Mouse (Mus musculus) lung, postnatal 36 days (tissue): ENCODE results near the gene Tia1.
"Not testable (repeated sequence)": the region's sequence is repeated elsewhere in the genome, so short reads cannot be mapped to it uniquely, and the experiment has no call there.

Source experiments
- DNase-seq: peaks from one replicate; pipeline ENCODE4 v3.0.0; 2022; ENCODE audit warnings: mixed read lengths

Gene Tia1

DNA sequence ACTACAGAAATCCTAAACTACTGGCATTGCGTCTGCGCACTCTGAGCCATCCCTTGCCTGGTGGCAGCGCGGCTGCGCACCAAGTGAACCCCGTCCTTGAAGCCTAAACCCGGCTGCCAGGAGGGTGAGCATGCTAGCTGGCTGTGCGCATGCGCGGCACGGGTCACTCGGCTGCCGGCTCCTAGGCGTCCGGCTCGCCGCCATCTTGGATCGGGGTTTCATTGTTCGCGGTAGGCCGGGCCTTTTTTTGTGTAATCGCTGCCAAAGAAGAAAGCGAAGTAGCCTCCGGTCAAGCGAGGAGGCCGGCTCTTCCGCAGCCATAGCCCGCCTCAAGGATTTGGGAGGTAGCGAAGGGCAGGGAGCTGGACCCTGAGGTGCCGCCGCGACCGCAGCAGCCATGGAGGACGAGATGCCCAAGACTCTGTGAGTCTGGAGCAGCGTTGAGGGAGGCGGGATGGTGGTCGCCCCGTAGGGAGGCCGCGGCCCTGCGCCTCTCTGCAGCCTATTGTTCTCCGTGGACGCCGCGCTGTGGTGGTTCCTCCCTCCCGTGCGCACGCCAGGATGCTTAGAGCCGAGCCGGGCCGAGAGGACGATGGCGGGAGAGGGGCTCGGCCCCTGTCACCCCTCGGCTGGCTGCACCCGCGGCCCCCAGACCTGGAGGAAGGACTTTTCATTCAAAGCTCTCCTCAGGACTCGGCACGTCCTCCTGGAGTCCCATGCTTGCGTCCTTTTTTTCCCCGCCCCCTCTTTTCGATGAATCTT is at the start of gene Tia1:
Gene Tia1, plus strand, starts transcription at position 120 of the 762 bp plus-strand sequence.
- peak; percentile 97 for DNase-seq

DNA sequence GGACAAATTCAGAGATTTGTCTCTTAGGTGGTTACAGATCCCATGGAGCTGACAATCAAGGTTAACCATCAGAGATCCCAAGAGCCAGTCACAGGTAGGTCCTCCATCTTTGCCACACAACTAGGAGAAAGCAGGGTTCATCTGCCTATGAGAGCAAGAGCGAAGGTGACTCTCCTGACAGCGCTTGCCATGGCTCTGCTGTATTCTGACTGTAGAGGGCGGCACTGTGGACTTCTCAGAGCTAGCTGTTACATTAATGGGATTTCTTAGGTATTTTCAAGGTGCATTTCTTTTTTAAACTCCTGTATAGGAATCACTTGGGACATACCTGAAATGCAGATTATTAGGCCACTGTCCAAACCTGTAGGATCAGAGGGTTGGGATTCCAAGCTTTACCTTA is 49.1 kb upstream of the Tia1 start:
- no peak for DNase-seq

DNA sequence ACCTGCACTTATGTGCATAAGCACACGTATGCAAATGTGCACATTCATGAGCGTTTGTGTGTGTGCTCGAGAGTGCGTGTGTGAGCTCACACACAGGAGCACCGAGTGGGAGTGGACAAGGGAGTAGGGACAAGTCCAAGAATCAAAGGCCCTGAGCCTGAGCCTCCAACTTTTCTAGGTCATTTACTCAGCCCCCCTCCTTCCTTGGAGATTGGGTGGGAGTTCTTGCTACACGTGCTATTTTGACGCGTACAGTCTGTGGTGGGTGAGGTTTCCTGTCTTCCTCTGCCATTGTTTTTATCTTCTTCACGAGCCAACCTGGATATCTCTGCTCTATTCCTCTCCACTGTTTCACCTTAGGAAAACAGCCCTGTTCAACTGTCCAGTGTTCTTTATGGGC is 47.1 kb upstream of the Tia1 start:
- no peak for DNase-seq

DNA sequence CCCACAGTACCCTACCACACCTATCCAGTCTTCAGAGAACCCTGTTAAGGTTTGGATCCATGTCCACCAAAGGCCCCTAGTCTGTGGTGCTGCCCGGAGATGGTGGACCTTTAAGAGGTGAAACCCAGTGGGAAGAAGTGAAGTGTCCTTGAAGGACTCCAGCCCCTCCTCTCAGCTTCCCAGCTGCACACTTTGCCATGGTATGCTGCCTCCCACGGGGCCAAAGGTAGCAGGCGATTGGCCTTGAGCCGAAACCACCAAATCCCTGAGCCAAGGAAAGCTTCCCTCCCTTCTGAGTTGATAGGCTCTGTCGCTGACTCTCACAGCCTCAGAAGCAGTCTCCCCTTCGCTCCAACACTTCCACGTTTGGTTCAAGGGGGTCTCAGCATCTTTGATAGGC is 43.3 kb upstream of the Tia1 start:
- DNase-seq: no peak

DNA sequence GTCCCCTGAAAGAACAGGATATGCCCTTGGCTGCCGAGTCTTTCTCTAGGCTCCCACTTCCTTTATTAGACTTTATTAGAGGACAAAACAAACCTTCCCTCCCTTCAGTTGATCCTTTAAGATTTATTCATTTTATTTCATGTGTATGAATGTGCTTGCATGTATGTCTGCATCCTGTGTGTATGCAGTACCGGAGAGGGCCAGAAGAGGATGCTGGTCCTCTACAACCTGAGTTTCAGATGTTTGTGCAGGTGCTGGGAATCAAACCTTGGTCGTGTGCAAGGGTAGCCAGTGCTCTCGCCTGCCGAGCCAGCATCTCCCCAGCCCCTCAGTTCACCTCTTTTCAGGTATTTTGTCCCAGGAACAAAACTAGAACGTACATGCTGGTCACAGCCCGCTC is 42.6 kb upstream of the Tia1 start:
- DNase-seq: no peak

DNA sequence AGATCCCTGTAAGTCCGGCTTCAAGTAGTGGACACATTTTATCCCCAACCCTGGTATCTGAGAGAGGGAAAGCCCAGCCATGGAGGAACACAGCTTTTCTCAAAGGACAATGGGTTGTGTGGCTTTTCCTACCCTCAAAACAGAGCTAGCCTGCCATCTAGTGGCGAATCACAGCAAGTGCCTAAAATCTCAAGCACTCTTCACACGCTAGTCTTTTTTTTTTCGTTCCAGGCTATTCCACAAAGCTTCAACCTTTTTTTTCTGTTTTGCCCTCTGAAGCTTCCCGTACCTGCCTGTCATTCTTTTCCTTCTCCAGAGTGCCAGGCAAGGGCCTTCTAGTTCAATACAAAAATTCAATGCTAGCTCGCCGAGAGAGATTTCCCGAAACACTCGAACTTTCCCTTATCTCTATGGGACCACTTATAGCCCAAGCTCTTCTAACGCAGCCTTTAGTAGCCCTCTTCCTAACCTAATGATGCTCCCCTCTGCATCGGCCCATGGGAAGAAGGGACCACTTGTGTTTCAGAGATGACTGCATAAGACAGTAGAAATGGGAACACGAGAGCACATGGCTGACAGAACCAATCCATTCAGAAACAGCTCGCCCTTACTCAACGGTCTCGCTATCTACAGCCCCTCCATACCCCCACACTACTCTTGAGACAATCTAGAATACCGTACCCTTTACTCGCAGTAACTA is 39.4 kb upstream of the Tia1 start:
- DNase-seq: peak; percentile 83

DNA sequence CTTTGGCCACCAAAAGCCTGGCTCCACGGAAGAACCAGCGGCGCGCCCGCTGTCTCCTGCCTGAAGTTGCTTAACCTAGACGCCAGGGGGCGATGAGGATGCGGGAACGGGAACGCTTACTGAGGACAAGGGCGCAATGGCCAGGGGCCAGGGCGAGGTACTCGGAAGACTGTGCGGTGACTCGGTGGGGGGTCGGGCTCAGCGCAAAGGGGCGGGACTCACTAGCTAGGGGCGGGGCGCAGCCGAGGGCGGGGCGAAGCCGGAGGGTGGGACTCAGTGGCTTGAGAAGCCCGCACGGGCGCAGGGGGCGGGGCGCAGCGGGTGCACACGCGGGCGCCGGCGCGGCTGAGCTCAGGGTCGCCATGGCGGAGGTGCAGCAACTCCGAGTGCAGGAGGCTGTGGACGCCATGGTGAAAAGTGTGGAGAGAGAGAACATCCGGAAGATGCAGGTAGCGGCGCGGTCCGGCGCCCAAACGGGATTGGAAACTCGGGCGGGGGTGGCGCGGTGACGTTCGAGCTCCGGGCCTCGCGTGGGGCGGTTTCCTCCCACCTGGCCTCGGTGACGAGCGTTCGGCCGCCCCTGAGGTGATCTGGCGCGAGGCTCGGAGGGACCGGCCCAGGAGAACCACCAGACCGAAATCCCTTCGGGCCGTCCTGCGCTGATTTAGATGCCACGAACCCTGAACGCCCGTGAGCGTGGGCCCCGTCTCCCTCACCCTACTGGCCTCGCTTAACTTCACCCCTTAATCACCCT is 38.5 kb upstream of the Tia1 start, which contains the start of gene Fam136a:
Gene Fam136a, plus strand, starts transcription at position 276 of the 754 bp plus-strand sequence.
- peak; percentile 96 for DNase-seq

DNA sequence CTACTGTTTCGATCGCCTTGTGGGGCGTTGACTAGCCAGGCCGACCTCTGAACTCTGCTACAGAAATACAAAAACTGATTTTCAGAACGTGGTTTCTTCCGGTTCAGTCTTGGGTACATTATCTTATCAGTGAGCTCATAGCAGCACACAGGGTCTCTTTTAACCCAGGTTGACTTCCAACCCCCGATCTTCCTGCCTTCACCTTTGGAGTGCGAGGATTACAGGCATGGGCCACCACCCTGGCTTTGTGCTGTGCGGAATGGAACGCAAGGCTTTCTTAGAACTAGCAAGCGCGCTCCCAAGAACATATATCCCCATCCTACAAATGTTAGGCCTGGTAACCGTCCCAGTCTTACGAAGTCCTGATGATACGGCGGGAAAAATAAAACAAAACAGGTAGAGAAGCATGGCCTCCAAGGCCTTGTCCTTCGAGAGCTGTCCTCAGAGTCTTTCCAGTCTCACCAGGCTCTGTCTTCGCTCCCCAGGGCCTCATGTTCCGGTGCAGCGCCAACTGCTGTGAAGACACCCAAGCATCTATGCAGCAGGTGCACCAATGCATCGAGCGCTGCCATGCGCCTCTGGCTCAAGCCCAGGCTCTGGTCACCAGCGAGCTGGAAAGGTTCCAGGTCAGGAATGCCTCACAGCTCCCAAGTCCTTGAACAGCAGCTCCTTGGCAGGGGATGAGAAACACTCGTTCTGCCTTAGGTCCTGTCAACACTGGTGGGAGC is 37.7 kb upstream of the Tia1 start:
- DNase-seq: peak; percentile 53

DNA sequence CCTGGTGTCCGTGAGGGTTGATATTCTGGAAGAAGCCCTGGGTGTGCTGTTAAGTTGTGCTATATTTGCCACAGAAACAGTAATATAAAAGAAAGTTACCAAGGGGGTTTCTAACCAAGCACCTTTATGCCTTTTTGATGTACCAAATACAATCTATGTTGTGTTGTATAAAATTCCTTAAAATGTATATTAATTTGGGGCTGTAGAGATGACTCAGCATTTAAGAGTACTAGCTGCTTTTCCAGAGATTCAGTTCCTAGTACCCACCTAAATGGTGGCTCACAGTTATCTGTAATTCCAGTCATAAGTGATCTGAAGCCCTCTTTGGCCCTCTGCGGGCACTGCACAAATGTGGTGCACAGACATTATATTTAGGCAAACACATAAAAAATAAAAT is 37.2 kb upstream of the Tia1 start:
- no peak for DNase-seq

DNA sequence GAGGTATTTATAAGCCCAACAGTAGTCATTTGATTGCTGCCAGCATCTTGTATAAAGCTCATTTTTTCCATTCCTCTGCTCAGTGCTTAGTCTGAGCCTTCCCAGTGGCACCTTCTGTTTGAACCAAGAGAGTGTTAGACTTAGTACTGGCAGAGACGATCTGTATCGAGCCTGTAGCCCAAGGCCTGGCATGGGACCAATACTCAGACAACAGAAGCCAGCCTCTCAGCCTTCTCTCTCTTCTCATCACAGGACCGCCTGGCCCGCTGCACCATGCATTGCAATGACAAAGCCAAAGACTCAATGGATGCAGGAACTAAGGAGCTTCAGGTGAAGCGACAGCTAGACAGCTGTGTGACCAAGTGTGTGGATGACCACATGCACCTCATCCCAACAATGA is 35.5 kb upstream of the Tia1 start:
- no peak for DNase-seq

DNA sequence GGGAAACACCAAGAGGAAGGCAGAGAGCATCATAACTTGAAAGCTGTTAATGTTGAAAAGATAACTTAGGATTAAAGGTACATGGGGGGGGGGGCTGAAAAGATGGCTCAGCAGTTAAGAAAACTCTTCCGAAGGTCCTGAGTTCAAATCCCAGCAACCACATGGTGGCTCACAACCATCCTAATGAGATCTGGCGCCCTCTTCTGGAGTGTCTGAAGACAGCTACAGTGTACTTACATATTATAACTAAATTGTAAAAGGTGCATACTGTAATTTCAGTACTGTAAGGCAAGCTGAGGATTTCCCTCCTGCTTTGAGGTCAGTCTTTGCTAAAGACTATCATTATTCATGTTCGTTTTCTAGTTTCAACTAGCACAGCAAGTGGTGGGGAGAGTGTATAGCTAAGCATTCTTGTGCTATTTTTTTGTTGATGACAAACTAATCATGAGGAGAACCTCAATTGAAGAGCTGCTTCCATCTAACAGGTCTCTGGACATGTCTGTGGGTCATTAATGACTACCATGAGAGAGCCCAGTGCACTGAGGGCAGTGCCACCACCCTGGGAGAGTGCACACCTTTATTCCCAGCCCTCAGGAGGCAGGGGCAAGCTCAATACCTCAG is 33.8 kb upstream of the Tia1 start:
- DNase-seq: peak; percentile 34

DNA sequence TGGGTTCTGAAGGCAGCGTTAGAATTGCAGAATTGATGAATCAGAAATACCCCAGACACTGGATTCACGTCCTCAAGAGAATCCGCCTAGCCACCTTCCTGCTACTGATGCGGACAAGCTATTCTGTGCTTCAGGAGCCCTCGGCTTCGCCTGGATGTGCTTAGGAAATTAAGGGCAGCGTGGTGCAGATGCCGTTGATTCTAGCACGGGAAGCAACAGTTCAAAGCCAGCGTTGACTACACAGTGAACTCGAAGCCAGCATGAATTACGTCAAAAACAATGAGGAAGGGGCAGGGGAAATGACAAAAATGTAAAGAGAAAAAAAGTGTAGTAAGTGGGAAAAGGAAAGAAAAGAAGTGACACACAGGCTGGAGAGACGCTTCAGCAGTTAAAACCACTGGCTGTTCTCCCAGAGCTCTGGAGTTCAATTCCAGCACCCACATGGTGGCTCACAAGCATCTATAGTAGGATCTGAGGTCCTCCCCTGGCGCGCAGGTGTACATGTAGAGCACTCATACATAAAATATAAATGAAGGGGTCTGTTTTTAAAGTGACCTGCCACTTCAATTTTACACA is 33.2 kb upstream of the Tia1 start, which contains the start of gene Snrpg:
Gene Snrpg, plus strand, starts transcription at position 541 of the 576 bp plus-strand sequence.
- no peak for DNase-seq

DNA sequence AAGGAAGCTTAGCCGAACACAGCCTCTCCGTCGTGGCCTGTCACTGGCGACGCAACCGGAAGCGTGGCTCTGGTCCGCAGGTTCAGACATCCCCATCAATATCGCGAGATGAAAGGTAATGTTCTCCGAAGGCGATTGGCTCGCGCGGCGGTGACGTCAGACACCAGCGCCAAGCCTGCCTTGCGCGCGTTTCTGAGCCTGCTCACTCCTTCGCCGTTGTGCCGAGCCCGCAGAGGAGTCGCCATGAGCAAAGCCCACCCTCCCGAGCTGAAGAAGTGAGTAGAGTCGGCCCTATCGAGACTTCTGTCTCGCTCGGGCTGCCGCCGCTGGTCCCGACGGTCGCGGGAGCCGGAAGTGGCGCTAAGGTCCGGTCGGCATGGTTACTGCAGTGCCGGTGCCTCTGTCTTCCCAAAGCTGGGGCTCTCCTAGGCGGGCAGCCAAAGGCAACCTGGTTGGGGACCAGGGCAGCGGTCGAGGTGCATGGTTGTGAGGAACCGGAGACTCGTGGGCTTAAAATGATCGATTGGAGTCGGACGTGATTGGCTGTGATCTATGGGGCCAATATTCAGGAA is 32.6 kb upstream of the Tia1 start:
- peak; percentile 98 for DNase-seq

DNA sequence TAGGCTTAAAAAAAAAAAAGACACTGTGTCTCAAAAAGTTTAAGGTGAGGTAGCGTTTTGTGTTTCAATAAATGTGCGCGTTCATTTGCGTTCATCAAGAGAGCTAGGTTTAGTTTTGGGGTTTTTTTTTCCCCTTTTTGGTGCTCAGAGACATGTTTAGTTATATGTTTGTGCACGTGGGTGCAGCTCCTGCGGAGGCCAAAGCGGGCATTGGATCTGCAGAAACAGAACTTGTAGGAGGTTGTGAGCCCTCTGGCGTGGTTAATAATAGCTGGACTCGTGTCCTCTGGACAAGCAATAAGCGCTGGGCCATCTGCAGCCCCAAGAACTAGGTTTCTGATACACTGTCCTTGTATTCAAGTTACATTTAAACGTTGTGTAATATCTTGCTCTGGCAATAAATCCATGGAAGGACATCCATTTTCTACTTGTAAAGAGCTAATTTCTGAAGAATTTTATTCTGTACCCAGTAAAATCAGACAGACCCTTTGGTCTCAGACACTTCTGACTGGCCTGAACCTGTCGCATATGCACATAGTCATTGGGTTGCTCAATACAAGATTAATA is 32.0 kb upstream of the Tia1 start:
- DNase-seq: no peak

DNA sequence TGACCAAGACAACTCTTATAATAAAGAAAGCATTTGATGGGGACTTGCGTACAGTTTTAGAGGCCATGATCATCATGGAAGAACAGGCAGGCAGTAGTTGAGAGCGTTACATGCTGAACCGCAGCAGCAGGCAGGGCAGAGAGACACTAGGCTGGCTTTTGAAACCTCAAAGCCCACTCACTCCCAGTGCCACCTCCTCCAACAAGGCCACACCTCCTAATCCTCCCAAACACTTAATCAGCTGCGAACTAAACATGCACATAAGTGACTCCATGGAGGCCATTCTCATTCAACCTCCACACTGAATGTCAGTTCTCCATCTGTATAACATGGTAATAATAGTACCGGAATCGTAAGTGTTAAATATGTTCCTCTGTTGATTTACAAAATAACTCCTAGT is 30.5 kb upstream of the Tia1 start:
- DNase-seq: no peak

DNA sequence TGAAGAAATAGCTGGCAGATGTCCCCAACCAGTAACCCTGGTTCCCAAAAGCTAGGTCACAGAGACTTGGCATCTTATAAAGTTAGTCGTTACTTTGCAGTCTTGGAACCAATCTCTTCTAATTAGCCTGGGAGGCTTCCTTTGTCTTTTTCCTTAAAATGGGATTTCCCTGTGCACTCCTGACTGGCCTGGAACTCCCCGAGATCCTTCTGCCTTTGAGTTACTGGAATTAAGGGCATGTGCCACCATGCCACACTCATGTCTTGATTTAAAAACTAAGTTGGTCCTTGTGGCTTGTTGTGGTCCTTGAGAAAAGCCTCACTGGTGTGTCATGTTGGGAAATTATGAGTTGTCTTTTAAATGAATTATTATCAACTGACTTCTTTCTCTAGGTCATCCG is 25.7 kb upstream of the Tia1 start:
- no peak for DNase-seq

DNA sequence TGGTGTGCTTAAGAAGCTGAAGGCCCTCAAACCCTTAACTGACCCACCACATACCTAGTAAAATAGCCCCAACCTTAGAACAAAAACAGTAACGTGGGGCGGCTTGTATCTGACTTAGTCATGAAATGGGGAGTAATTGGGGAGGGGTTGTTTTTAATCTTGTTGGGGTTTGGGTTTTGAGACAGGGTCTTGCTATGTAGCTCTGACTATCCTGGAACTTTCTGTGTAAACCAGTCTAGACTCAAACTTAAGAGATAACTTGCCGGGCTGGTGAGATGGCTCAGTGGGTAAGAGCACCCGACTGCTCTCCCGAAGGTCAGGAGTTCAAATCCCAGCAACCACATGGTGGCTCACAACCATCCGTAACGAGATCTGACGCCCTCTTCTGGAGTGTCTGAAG is 23.9 kb upstream of the Tia1 start:
- DNase-seq: not testable (repeated sequence)

DNA sequence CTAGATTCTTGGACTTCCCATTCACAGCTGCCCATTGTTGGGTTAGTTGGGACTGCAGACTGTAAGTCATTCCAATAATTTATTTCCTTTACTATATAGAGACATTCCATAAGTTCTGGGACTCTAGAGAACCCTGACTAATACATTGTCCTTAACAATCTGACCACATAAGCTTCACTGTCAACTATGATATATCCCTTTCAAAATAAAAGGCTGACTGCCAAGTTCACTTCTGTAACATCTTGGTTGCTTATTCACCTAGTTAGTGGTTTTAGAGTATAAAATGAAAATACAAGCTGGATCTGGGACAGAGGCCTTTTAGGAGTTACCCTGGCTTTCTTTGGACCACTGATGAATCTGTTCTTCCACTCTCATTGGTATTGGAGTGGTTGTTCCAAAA is 21.5 kb upstream of the Tia1 start:
- no peak for DNase-seq

DNA sequence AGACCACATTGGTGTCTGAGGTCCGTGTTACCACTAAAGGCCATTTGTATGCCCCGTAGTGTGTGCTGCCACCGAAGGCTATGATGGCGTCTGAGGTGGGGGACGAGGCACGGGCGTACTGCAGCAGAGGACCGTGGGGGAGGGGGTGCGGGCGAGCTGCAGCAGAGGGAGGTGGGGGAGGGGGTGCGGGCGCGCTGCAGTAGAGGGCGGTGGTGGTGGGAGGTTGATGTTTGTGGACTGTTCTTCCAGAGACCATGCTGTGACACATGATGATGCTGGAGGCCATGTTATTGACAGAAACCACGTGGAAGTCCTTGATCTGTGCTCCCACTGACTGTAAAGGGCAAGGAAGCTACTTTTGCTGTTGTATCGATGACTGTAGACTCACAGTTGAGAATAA is 20.6 kb upstream of the Tia1 start:
- DNase-seq: no peak

DNA sequence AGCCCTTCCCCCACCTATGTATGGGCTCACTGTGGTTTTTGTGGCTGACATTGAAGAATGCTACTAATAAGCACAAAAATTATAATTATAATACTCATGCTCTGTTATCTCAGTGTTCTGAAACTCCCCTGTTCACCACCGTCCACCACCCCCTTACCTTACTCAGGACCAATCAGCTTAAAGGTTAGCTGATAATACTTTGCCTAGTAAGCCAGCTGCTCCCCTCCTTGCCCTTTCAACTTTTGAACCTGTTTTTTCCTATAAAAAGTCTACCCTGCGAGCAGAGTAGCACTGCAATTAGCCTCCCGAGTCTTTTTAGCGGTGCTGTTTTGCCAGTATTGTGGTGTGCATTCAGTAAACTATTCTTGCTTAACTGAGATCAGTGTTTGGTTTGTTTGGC is 19.3 kb upstream of the Tia1 start:
- DNase-seq: no peak

DNA sequence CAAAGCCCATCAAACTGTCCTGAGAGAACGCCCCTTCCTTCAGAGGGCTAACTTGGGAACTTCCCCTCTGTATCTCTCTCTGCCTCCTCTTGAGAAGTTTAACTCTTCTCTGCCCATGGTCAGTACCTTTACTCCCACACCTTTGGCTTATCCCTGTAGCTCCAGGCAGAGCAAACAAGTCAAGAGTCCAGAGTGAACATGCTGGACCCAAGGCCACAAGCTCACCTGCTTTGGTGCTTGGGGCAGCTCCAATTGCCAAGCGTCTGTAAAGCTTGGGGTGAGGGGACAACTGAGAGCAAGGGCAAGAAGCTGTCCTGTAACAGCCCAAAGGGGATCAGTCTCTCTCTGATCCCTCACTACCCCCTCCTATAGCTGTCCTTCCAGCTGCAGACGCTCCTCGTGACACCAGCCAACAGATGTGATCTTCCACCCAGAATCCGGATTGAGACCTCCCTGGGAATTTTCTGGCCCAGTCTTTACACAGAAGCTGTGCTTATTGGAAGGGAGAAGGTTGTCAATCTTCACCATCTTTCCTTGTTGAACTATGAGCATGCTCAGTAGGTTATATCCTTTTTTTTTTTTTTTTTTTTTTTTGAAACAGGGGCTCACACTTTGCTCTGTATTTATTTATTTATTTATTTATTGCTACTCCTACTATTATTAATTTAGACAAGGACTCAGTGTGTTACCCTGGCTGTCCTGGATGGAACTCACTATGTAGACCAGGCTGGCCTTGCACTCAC is 18.5 kb upstream of the Tia1 start:
- no peak for DNase-seq
